Mouse (Mus musculus): ENCODE results near the gene Pknox1. TPM values are rescaled to one million over a fixed set of nuclear protein-coding genes. Genes with fewer than 3 reads are reported as not detected.
"Not testable (repeated sequence)": the region's sequence is repeated elsewhere in the genome, so short reads cannot be mapped to it uniquely, and the experiment has no call there.

The Pknox1 gene
- polyA plus RNA-seq, 1 experiment from 2014 or later: 47.5 TPM

DNA sequence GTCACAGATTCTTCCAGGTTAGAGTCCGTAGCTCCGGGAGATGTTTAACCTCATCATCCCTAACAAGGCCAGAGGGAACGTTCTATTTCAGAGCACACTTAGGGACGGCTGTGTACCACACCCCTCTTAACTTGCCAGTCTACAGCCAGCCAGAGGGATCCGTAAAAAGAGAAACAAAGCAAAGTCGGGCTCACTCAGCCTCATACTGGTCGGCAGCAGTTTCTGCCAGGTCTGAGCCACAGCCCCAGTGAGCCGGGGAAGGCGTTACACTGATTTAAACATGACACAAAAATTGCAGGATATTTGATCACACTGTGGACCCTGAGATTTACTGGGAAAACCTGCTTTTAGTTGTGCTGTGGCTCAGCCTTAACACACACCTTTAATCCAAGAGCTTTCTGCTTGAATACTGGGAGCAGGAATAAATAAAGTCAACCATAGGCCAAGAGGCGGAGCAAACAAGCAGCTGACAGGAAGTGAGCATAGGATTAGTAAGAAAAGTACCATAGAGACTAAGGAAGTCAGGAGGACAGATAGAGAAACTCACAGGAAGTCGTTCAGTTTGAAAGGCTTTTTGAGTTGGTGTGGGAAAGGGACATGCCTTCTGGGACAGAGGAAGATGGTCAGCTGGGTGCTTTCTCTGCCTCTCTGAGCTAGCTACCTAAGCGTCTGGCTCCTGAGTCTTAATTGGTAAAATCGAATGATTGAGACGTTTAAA is 32.9 kb upstream of the Pknox1 start:
- Histone ChIP-seq H3K4me3 (replicated peaks; ENCODE audit: low read length) (no peak overlapping the region), H3K9ac (no peak overlapping the region), H3K36me3 (replicated peaks; ENCODE audit: control insufficient read depth, insufficient read depth) (peaks cover 51% of the 10 kb centered on the region), H3K4me2 (replicated peaks) (no peak overlapping the region), H3K9me3 (ENCODE audit: control insufficient read depth, low read length) (no peaks in the 10 kb centered on the region), H3K4me1 (replicated peaks; ENCODE audit: control insufficient read depth, insufficient read depth, low read length) (peaks cover 12% of the 10 kb centered on the region), H3K27ac (no peak overlapping the region), H3K27me3 (ENCODE audit: control insufficient read depth, insufficient read depth, low read length) (no peaks in the 10 kb centered on the region)
- WGBS: 91% methylated on average over 14 of the region's 14 CpGs
- no peak for DNase-seq (ENCODE audit: low spot score)
- no peak for ATAC-seq (ENCODE audit: low FRiP score)

DNA sequence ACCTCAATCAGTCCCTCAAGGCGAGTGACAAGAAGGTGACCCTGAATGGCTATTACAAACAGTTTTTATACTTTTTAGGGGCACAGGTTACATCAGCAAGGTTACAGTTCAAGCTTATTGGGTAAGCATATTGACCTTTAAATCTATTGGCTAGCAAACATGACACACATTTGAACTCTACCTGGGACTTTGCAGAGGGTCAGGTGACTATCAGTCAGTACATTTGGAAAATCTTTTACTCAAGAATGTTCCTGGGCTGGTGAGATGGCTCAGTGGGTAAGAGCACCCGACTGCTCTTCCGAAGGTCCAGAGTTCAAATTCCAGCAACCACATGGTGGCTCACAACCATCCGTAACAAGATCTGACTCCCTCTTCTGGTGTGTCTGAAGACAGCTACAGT is 32.2 kb upstream of the Pknox1 start:
- not testable (repeated sequence) for H3K4me2 ChIP-seq (replicated peaks); H3K9ac ChIP-seq; DNase-seq (ENCODE audit: low spot score); ATAC-seq (ENCODE audit: low FRiP score); H3K9me3 ChIP-seq (ENCODE audit: control insufficient read depth, low read length); H3K27ac ChIP-seq; H3K4me3 ChIP-seq (replicated peaks; ENCODE audit: low read length); H3K27me3 ChIP-seq (ENCODE audit: control insufficient read depth, insufficient read depth, low read length)
- whole genome bisulfite sequencing: 88% methylated on average over 3 of the region's 4 CpGs
- Histone ChIP-seq H3K4me1 (replicated peaks; ENCODE audit: control insufficient read depth, insufficient read depth, low read length) (peaks cover 12% of the 10 kb centered on the region), H3K36me3 (replicated peaks; ENCODE audit: control insufficient read depth, insufficient read depth) (peaks cover 44% of the 10 kb centered on the region)

DNA sequence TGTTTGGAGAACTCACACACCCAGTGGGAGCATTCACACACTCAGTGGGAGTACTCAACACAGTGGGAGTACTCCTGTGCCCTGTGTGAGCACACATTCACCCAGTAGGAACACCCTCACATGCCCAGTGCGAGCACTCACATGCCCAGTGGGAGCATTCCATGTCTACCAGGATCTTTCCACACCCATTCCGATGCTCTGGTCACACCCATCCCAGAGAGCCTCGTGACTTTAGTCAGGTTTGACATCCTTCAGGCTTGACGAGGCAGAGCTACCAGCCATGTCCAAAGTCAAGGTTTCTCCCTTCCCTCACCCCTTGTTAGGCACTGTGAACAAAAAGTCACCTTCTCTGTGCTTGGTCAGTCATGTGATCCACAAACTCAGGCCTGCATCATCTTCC is 29.2 kb upstream of the Pknox1 start:
- Histone ChIP-seq H3K4me1 (replicated peaks; ENCODE audit: control insufficient read depth, insufficient read depth, low read length) (peaks cover 12% of the 10 kb centered on the region), H3K27ac (peak overlapping the region; percentile 82), H3K4me2 (replicated peaks) (peak overlapping the region; percentile 1; the same call in 1 of the 2 replicates)

DNA sequence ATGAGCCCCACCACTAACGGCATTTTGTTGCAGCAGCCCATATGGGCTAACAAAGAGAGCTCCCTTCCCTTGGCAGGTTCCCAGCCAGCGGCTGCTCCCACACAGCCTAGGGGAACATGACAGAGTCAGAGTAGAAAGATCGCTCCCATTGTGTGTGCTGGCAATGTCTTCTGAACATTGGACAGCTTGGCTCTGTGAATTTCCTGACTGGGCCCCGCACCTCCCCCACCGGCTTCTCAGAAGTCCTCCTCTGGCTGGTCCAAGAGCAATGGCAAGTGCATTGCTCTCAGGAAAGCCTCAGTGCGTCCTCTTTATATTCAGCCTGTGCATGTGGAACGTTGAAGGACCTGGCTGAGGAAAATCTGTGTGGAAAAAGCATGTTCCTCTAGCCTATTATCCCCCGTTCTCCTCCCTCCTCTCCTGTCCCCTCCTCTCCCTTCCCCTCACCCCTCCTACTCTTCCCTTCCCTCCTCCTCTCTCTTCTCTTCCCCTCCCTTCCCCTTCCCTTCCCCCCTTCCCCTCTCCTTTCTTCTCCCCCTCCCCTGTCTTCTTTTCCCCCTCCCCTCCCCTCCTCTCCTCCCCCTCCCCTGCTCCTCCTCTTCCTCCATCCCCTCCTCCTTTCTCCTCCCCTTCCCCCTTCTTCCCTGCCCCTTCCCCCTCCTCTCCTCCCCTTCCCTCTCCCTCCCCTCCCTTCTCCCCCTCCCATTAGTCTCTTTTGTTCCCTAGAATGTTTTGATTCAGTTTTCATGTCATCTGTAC is 28.5 kb upstream of the Pknox1 start:
- H3K27ac ChIP-seq: peak overlapping the region; percentile 82
- peaks cover 8% of the 10 kb centered on the region; the same call in 1 of the 2 replicates for H3K36me3 ChIP-seq (replicated peaks; ENCODE audit: control insufficient read depth, insufficient read depth)
- ATAC-seq (ENCODE audit: low FRiP score) (peak; percentile 87), DNase-seq (ENCODE audit: low spot score) (peak; percentile 78)
- H3K9ac ChIP-seq: peak overlapping the region; percentile 31
- H3K4me3 ChIP-seq (replicated peaks; ENCODE audit: low read length): no peak overlapping the region
- no peaks in the 10 kb centered on the region for H3K9me3 ChIP-seq (ENCODE audit: control insufficient read depth, low read length)
- H3K27me3 ChIP-seq (ENCODE audit: control insufficient read depth, insufficient read depth, low read length): no peaks in the 10 kb centered on the region
- peak overlapping the region; percentile 1; the same call in 1 of the 2 replicates for H3K4me2 ChIP-seq (replicated peaks)
- H3K4me1 ChIP-seq (replicated peaks; ENCODE audit: control insufficient read depth, insufficient read depth, low read length): peaks cover 12% of the 10 kb centered on the region
- whole genome bisulfite sequencing: 15% methylated on average over 8 of the region's 8 CpGs

More for the DNA sequence above, 29.2 kb upstream of the Pknox1 start:
- WGBS: 66% methylated on average over 4 of the region's 4 CpGs
- Histone ChIP-seq H3K9me3 (ENCODE audit: control insufficient read depth, low read length) (no peaks in the 10 kb centered on the region), H3K36me3 (replicated peaks; ENCODE audit: control insufficient read depth, insufficient read depth) (peaks cover 15% of the 10 kb centered on the region; the same call in 1 of the 2 replicates), H3K9ac (peak overlapping the region; percentile 31), H3K27me3 (ENCODE audit: control insufficient read depth, insufficient read depth, low read length) (no peaks in the 10 kb centered on the region), H3K4me3 (replicated peaks; ENCODE audit: low read length) (no peak overlapping the region)
- DNase-seq (ENCODE audit: low spot score) (no peak), ATAC-seq (ENCODE audit: low FRiP score) (peak; percentile 53)

DNA sequence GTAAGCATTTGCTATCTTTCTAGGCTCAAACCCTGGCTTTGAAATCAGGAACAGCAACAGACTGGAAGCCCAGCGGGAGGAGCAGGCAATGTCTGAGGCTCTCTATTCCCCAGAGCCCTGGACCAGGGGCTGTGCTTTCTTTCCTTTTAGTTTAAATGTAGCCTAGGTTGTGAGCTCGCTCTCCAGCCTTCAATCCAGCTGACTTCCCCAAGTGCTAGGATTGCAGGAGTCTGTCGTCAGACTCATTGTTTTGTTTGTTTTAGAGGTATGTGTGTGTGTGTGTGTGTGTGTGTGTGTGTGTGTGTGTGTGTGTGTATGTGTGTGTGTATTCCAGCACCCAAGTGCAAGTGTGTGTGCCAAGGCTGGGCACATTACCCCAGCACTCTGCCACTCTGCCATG is 24.4 kb upstream of the Pknox1 start:
- Histone ChIP-seq H3K27me3 (ENCODE audit: control insufficient read depth, insufficient read depth, low read length) (no peaks in the 10 kb centered on the region), H3K4me1 (replicated peaks; ENCODE audit: control insufficient read depth, insufficient read depth, low read length) (peaks cover 13% of the 10 kb centered on the region), H3K9ac (no peak overlapping the region), H3K4me2 (replicated peaks) (no peak overlapping the region), H3K4me3 (replicated peaks; ENCODE audit: low read length) (no peak overlapping the region), H3K36me3 (replicated peaks; ENCODE audit: control insufficient read depth, insufficient read depth) (no peaks in the 10 kb centered on the region), H3K27ac (no peak overlapping the region), H3K9me3 (ENCODE audit: control insufficient read depth, low read length) (no peaks in the 10 kb centered on the region)
- WGBS: 60% methylated on average over 3 of the region's 3 CpGs
- ATAC-seq (ENCODE audit: low FRiP score): no peak
- DNase-seq (ENCODE audit: low spot score): no peak

DNA sequence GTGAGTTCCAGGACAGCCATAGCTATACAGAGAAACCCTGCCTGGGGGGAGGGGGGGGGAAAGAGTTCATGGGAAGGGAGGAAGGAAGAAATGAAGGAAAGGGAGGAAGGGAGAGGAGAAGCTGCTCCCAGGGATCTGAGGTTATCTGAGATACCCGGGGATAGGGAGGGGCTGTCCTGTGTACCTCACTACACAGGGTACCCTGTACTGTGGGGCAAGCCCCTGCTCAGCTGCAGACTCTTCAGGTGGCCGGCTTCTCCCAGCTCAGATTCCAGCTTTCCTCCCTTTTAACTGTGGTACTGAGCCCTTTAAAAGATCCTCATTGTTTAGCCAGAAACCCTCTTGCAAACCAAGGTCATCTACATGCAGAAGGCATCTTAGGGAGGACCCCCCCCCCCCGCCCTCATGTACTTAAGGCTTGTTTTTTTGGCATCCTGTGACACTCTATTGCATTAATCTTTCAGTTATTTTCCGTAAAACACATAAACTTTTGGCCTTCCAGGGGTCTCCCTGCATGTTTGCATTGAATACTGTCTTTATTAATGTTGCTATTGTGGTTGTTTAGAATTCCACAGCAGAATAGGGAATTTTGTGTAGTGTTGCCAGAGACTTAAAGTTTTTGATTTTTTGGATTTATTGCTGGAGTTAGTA is 23.6 kb upstream of the Pknox1 start:
- Histone ChIP-seq H3K4me3 (replicated peaks; ENCODE audit: low read length) (no peak overlapping the region), H3K36me3 (replicated peaks; ENCODE audit: control insufficient read depth, insufficient read depth) (no peaks in the 10 kb centered on the region), H3K9me3 (ENCODE audit: control insufficient read depth, low read length) (no peaks in the 10 kb centered on the region), H3K9ac (no peak overlapping the region), H3K27ac (peak overlapping the region; percentile 11), H3K27me3 (ENCODE audit: control insufficient read depth, insufficient read depth, low read length) (no peaks in the 10 kb centered on the region), H3K4me2 (replicated peaks) (no peak overlapping the region), H3K4me1 (replicated peaks; ENCODE audit: control insufficient read depth, insufficient read depth, low read length) (peaks cover 4% of the 10 kb centered on the region; the same call in 1 of the 2 replicates)
- DNase-seq (ENCODE audit: low spot score) (no peak), ATAC-seq (ENCODE audit: low FRiP score) (no peak)
- WGBS: 42% methylated on average over 4 of the region's 4 CpGs

DNA sequence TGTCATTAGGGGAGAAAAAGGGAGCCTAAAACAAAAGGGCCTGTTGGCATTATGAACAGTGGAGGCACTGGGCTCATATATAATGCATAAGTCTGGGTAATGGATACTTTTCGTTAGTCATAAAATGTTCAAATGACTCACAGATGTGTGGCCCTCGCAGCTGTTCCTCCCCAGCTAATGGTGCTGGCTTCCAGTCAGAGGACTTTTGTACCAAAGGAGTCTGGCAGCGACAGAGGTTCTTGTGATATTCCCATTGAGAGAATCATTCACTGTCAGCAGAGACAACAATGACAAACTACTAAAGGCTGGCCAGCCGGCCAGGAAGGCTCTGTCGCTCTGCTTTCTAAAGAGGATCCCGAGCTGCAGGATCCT is 23.1 kb upstream of the Pknox1 start:
- H3K4me1 ChIP-seq (replicated peaks; ENCODE audit: control insufficient read depth, insufficient read depth, low read length): 0 out of 2 replicates have a peak, but pooled peaks cover 4% of the 10 kb centered on the region
- no peak overlapping the region for H3K4me3 ChIP-seq (replicated peaks; ENCODE audit: low read length)
- peak overlapping the region; percentile 11 for H3K27ac ChIP-seq
- H3K27me3 ChIP-seq (ENCODE audit: control insufficient read depth, insufficient read depth, low read length): no peaks in the 10 kb centered on the region
- DNase-seq (ENCODE audit: low spot score): peak; percentile 34
- ATAC-seq (ENCODE audit: low FRiP score): no peak
- whole genome bisulfite sequencing: 12% methylated on average over 6 of the region's 6 CpGs
- H3K36me3 ChIP-seq (replicated peaks; ENCODE audit: control insufficient read depth, insufficient read depth): no peaks in the 10 kb centered on the region
- H3K4me2 ChIP-seq (replicated peaks): no peak overlapping the region
- H3K9ac ChIP-seq: no peak overlapping the region
- no peaks in the 10 kb centered on the region for H3K9me3 ChIP-seq (ENCODE audit: control insufficient read depth, low read length)

DNA sequence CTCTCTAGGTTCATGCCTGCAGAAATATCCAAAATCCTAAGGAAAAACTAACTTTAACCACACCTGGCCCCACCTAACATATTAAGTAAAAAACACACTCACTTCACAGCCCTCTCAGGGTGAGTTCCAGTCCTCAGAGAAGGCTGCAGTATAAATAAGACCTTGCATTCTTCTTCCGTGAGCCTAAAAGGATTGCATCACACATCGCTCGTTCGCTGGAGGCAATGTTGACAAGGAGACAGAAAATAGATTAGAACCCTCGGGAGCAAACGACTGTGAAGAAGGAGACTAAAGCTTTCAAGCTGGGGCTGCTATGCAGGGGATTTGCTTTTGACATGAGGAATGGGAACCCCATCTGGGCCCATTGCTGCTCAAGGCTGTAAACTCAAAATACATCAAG is 21.0 kb upstream of the Pknox1 start:
- Histone ChIP-seq H3K4me1 (replicated peaks; ENCODE audit: control insufficient read depth, insufficient read depth, low read length) (0 out of 2 replicates have a peak, but pooled peaks cover 4% of the 10 kb centered on the region), H3K4me2 (replicated peaks) (no peak overlapping the region), H3K4me3 (replicated peaks; ENCODE audit: low read length) (no peak overlapping the region), H3K36me3 (replicated peaks; ENCODE audit: control insufficient read depth, insufficient read depth) (no peaks in the 10 kb centered on the region), H3K9me3 (ENCODE audit: control insufficient read depth, low read length) (no peaks in the 10 kb centered on the region), H3K27me3 (ENCODE audit: control insufficient read depth, insufficient read depth, low read length) (no peaks in the 10 kb centered on the region), H3K9ac (no peak overlapping the region), H3K27ac (0 out of 2 replicates have a peak overlapping the region, but pooled peaks have one; percentile 16)
- WGBS: 15% methylated on average over 6 of the region's 6 CpGs
- DNase-seq (ENCODE audit: low spot score) (no peak), ATAC-seq (ENCODE audit: low FRiP score) (no peak)

All from hindbrain, embryonic 14.5 days (tissue).